Comparison of ENCODE assay signal across 17 mouse cellular contexts in the genomic region with DNA sequence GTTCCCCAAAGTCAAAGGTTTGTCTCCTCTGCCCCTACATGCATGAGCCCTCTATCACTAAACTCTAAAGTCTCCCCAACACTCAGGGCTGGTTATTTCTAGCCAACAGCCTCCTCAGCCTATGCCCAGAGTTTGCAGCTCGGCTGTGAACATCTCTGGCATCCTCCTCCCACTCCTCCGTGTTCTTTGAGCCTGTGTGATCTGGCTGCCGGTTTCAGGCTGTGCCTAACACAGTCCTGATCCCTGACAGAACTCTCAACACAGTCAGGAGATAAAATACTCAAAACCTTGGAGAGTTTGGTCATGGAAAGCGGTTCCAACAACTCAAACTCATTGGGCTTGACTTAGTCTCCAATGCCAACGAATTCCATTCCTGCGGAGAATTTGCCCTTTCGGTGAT. TPM values are rescaled to one million over a fixed set of nuclear protein-coding genes. Genes with fewer than 3 reads are reported as not detected.
"Had no signal": no experiment of that assay in that cellular context is flagged by ENCODE, and none has a peak within 500 bp of the region (broad histone marks: within the 10 kb centered on the region; RNA-seq: fewer than 3 reads in every experiment).

No protein-coding gene starts in this region.

- H3K27me3 ChIP-seq: intestine, embryonic 15.5 days; neural tube, embryonic 15.5 days; stomach, embryonic 15.5 days had no signal

- ATAC-seq: intestine, embryonic 15.5 days had no signal

- H3K36me3 ChIP-seq: intestine, embryonic 15.5 days; limb, embryonic 13.5 days; liver, embryonic 13.5 days; neural tube, embryonic 15.5 days; stomach, embryonic 15.5 days had no signal

- H3K4me2 ChIP-seq: intestine, embryonic 15.5 days; limb, embryonic 13.5 days; liver, embryonic 13.5 days; neural tube, embryonic 15.5 days; stomach, embryonic 15.5 days had no signal

- H3K9me3 ChIP-seq: intestine, embryonic 15.5 days; limb, embryonic 13.5 days; liver, embryonic 13.5 days; neural tube, embryonic 15.5 days; stomach, embryonic 15.5 days had no signal

- H3K9ac ChIP-seq: intestine, embryonic 15.5 days; limb, embryonic 13.5 days; liver, embryonic 13.5 days; neural tube, embryonic 15.5 days; stomach, embryonic 15.5 days had no signal

- H3K27ac ChIP-seq: intestine, embryonic 15.5 days; limb, embryonic 13.5 days; liver, embryonic 13.5 days; neural tube, embryonic 15.5 days; stomach, embryonic 15.5 days had no signal

- H3K4me1 ChIP-seq: intestine, embryonic 15.5 days had no signal

- H3K4me3 ChIP-seq: intestine, embryonic 15.5 days; limb, embryonic 13.5 days; liver, embryonic 13.5 days; myocyte; neural tube, embryonic 15.5 days; stomach, embryonic 15.5 days had no signal

- DNase-seq: kidney, adult 18-20 months; left cerebral cortex, postnatal 4 days; liver, embryonic 13.5 days; lung, adult 18-20 months; midbrain, embryonic 14.5 days; thymus, adult 2 months; thymus, postnatal 36 days had no signal

RNA-seq across cellular contexts. Expression of gene Cpne6, which starts 43.1 kb away (rescaled TPM):
- total RNA-seq: megakaryocyte-erythroid progenitor cell, adult 5-6 weeks had no signal
- polyA plus RNA-seq: myocyte; spleen, adult 2 months had no signal

RNA-seq across cellular contexts. Expression of gene Nrl, which starts 57.7 kb away (rescaled TPM):
- total RNA-seq: megakaryocyte-erythroid progenitor cell, adult 5-6 weeks had no signal
- polyA plus RNA-seq: intestine, embryonic 15.5 days; kidney, embryonic 16.5 days; limb, embryonic 13.5 days; liver, embryonic 13.5 days; lung, embryonic 16.5 days; midbrain, embryonic 14.5 days; myocyte; neural tube, embryonic 11.5 days; stomach, embryonic 15.5 days had no signal
